Mouse (Mus musculus) midbrain, embryonic 12.5 days (tissue): Measurements from ENCODE around the gene Hcrtr1. TPM values are rescaled to one million over a fixed set of nuclear protein-coding genes. Genes with fewer than 3 reads are reported as not detected.

Experiments used
- ATAC-seq: fragments of 200-750 bp; cut with Nextera tagmentation; 2 replicates; pipeline ENCODE4 v1.8.0; 2017; ENCODE audit warnings: low read depth, moderate TSS enrichment, moderate library complexity; ENCODE audit not compliant: low FRiP score
- H3K27ac ChIP-seq: fragments of 300-500 bp; sonication (generic); replicated peaks from 2 replicates; pipeline ENCODE4 v1.5.1; 2016; ENCODE audit warnings: mild to moderate bottlenecking
- H3K27me3 ChIP-seq: fragments of 300-500 bp; sonication (generic); 2 replicates; pipeline ENCODE4 v1.6.1; 2016; ENCODE audit warnings: mild to moderate bottlenecking
- H3K36me3 ChIP-seq: fragments of 300-500 bp; sonication (generic); 2 replicates; pipeline ENCODE4 v1.6.1; 2016
- H3K4me1 ChIP-seq: fragments of 300-500 bp; sonication (generic); 2 replicates; pipeline ENCODE4 v1.6.1; 2016
- H3K4me2 ChIP-seq: fragments of 300-500 bp; sonication (generic); replicated peaks from 2 replicates; pipeline ENCODE4 v1.6.1; 2016; ENCODE audit warnings: mild to moderate bottlenecking, moderate library complexity
- H3K4me3 ChIP-seq: fragments of 300-500 bp; sonication (generic); 2 replicates; pipeline ENCODE4 v1.5.1; 2016; ENCODE audit warnings: mild to moderate bottlenecking
- H3K9ac ChIP-seq: fragments of 300-500 bp; sonication (generic); replicated peaks from 2 replicates; pipeline ENCODE4 v1.6.1; 2016; ENCODE audit warnings: mild to moderate bottlenecking, moderate library complexity
- H3K9me3 ChIP-seq: fragments of 300-500 bp; sonication (generic); 2 replicates; pipeline ENCODE4 v1.6.1; 2016; ENCODE audit warnings: mild to moderate bottlenecking
- WGBS: fragments of 180-500 bp; shearing (Covaris S2); methylation state at CpG from one replicate; pipeline ENCODE4 v1.1.7; 2016; 5-methylcytosine and 5-hydroxymethylcytosine counted together
- polyA plus RNA-seq: library from polyadenylated mRNA; unstranded; fragments of >200 nt; fragmentation: Nextera tagmentation; extraction: Ambion mirVana; gene quantifications from 2 replicates; pipeline ENCODE4 v1.2.1, GENCODE M21; 2016

Hcrtr1 gene
- polyA plus RNA-seq, 1 experiment from 2014 or later = 0.48 TPM

DNA sequence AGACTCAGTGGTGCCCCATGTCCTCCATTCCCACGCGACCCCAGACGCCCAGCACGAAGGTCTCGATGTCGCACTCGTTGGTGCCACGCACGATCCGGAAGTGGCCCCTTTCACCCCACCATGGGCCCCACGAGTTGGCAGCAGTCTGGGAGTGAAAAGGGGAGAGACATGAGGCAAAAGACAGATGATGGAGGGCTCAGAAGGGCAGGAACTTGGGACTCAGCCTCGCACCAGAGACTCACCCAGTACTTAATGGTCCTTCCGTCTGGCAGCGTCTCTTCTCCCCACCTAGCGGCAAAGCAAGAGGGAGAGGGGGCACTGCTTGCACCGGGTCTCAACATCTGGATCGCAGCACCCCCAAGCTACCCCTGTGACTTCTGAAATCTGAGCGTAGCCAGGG, 26.9 kb upstream of the Hcrtr1 start:
- peaks cover 68% of the 10 kb centered on the region for H3K27me3 ChIP-seq
- 82% methylated on average over 18 of the region's 18 CpGs for WGBS
- no peak overlapping the region for H3K4me3 ChIP-seq
- H3K9me3 ChIP-seq = no peaks in the 10 kb centered on the region
- H3K9ac ChIP-seq = no peak overlapping the region
- no peak for ATAC-seq
- H3K4me2 ChIP-seq = no peak overlapping the region
- peaks cover 23% of the 10 kb centered on the region for H3K4me1 ChIP-seq
- no peak overlapping the region for H3K27ac ChIP-seq
- no peaks in the 10 kb centered on the region for H3K36me3 ChIP-seq

GRCm38 (mm10) chr4:130164121-130164520, 25.0 kb upstream of the Hcrtr1 start:
- H3K36me3 ChIP-seq = no peaks in the 10 kb centered on the region
- no peak overlapping the region for H3K27ac ChIP-seq
- no peak overlapping the region for H3K4me2 ChIP-seq
- no peak overlapping the region for H3K9ac ChIP-seq
- peaks cover 23% of the 10 kb centered on the region for H3K4me1 ChIP-seq
- 70% methylated on average over 6 of the region's 6 CpGs for WGBS
- no peak overlapping the region for H3K4me3 ChIP-seq
- H3K27me3 ChIP-seq = peaks cover 76% of the 10 kb centered on the region
- ATAC-seq = no peak
- H3K9me3 ChIP-seq = no peaks in the 10 kb centered on the region

- Histone ChIP-seq H3K9me3 (no peaks in the 10 kb centered on the region), H3K9ac (peak overlapping the region; percentile 39; the same call in 1 of the 2 replicates), H3K27me3 (peaks cover 79% of the 10 kb centered on the region), H3K27ac (no peak overlapping the region), H3K4me3 (peak overlapping the region; percentile 4; the same call in 1 of the 2 replicates), H3K4me1 (peaks cover 19% of the 10 kb centered on the region), H3K4me2 (peak overlapping the region; percentile 32), H3K36me3 (no peaks in the 10 kb centered on the region)
- 3% methylated on average over 20 of the region's 20 CpGs for WGBS
- no peak for ATAC-seq
These were observed 24.3 kb upstream of the Hcrtr1 start for GRCm38 (mm10) chr4:130163391-130163861.

- H3K4me3 ChIP-seq = no peak overlapping the region
- H3K4me2 ChIP-seq = no peak overlapping the region
- H3K36me3 ChIP-seq = no peaks in the 10 kb centered on the region
- H3K4me1 ChIP-seq = peaks cover 11% of the 10 kb centered on the region
- H3K9ac ChIP-seq = no peak overlapping the region
- peaks cover 62% of the 10 kb centered on the region for H3K27me3 ChIP-seq
- H3K27ac ChIP-seq = no peak overlapping the region
- no peak for ATAC-seq
- H3K9me3 ChIP-seq = 0 out of 2 replicates have a peak, but pooled peaks cover under 1% of the 10 kb centered on the region
- 17% methylated on average over 4 of the region's 4 CpGs for WGBS
These were observed 22.2 kb upstream of the Hcrtr1 start for GRCm38 (mm10) chr4:130161349-130161748.

- no peak for ATAC-seq
These were observed 17.7 kb upstream of the Hcrtr1 start for GRCm38 (mm10) chr4:130156812-130157371.

DNA sequence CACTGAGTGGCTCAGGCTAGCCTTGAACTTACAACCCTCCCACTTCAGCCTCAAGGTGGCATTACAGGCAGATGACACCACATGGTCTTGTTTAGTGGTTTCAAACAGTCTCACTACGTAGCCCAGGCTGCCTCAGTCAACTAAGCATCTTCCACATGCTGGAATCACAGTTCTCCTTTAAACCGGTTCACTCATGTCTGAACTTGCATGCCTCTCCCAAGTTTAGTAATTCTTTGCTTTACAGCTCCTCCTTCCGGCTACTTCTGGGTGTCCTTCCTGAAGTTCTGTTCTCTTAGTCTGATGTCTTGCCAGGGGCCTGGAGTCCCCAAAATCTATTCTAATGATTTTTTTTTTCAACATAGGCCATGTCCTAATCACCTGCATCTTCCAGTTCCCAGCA, 15.1 kb upstream of the Hcrtr1 start:
- Histone ChIP-seq H3K36me3 (no peaks in the 10 kb centered on the region), H3K4me2 (no peak overlapping the region), H3K4me1 (no peaks in the 10 kb centered on the region), H3K9me3 (0 out of 2 replicates have a peak, but pooled peaks cover 3% of the 10 kb centered on the region), H3K4me3 (no peak overlapping the region), H3K27me3 (peaks cover 17% of the 10 kb centered on the region), H3K9ac (no peak overlapping the region), H3K27ac (no peak overlapping the region)
- ATAC-seq = no peak
- WGBS = 81% methylated on average over 3 of the region's 3 CpGs

More at GRCm38 (mm10) chr4:130156812-130157371, 17.7 kb upstream of the Hcrtr1 start:
- Histone ChIP-seq H3K9me3 (0 out of 2 replicates have a peak, but pooled peaks cover 3% of the 10 kb centered on the region), H3K4me1 (no peaks in the 10 kb centered on the region), H3K4me3 (no peak overlapping the region), H3K9ac (no peak overlapping the region), H3K27ac (no peak overlapping the region), H3K27me3 (peaks cover 32% of the 10 kb centered on the region), H3K4me2 (no peak overlapping the region), H3K36me3 (no peaks in the 10 kb centered on the region)
- WGBS = 80% methylated on average over 12 of the region's 12 CpGs

- no peak for ATAC-seq
- H3K27ac ChIP-seq = no peak overlapping the region
These were observed 9.2 kb upstream of the Hcrtr1 start for GRCm38 (mm10) chr4:130148405-130148804.

GRCm38 (mm10) chr4:130141786-130142185, 2.6 kb upstream of the Hcrtr1 start:
- H3K9me3 ChIP-seq = no peaks in the 10 kb centered on the region
- ATAC-seq = no peak
- H3K36me3 ChIP-seq = no peaks in the 10 kb centered on the region
- H3K9ac ChIP-seq = no peak overlapping the region
- H3K4me3 ChIP-seq = no peak overlapping the region
- 75% methylated on average over 3 of the region's 3 CpGs for WGBS
- peaks cover 61% of the 10 kb centered on the region for H3K27me3 ChIP-seq
- H3K4me1 ChIP-seq = peaks cover 24% of the 10 kb centered on the region
- H3K4me2 ChIP-seq = no peak overlapping the region
- no peak overlapping the region for H3K27ac ChIP-seq

More at GRCm38 (mm10) chr4:130148405-130148804, 9.2 kb upstream of the Hcrtr1 start:
- Histone ChIP-seq H3K27me3 (peaks cover 11% of the 10 kb centered on the region), H3K9ac (no peak overlapping the region), H3K36me3 (no peaks in the 10 kb centered on the region), H3K4me3 (no peak overlapping the region), H3K4me1 (no peaks in the 10 kb centered on the region), H3K9me3 (no peaks in the 10 kb centered on the region), H3K4me2 (no peak overlapping the region)
- WGBS = 87% methylated on average over 10 of the region's 10 CpGs

GRCm38 (mm10) chr4:130140992-130141402, 1.8 kb upstream of the Hcrtr1 start:
- Histone ChIP-seq H3K4me2 (no peak overlapping the region), H3K27me3 (peaks cover 68% of the 10 kb centered on the region)

DNA sequence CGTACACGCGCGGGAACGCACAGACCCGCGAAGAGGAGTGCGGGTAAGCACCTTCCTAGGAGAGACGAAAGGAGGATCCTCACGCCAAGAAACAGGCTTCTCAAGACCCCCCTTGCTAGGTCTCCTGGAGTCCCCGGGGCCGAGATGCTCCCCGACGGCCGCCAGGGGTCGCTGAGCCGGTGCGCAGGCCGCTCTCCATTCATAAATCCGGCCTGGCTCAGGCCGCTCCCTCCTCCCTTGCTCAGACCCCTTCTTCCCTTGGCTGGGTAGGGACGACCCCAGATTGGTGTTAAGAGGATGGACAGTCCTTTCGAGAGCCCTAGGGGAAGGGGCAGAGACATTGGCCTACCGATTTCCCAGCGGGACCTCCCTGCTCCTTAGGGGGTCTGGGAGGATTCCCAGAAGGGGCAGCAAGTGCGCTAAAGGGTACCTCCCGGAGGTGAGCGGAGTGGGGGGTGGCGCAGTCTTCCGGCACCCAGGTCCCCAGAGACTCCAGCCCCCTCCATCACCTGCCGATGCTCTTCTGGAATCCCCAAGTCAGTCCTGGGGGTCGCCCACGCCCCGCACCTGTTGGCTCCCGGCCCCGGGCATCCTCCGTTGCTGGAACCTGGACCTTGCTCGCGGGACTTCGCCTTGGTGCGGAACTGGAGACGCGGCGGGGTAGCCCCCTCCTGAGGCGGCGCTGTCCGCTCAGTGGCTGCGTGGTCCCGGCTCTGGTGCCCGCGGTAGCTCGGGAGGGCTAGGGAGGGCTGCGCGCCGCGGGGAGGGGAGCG, 532 bp downstream of the Hcrtr1 start:
- Histone ChIP-seq H3K4me1 (peaks cover 24% of the 10 kb centered on the region), H3K27me3 (peaks cover 72% of the 10 kb centered on the region), H3K27ac (no peak overlapping the region), H3K4me2 (peak overlapping the region; percentile 90), H3K9me3 (no peaks in the 10 kb centered on the region), H3K4me3 (peak overlapping the region; percentile 45), H3K36me3 (no peaks in the 10 kb centered on the region), H3K9ac (peak overlapping the region; percentile 46)
- WGBS = under 1% methylated on average over 49 of the region's 57 CpGs
- ATAC-seq = peak; percentile 83

More at GRCm38 (mm10) chr4:130140992-130141402, 1.8 kb upstream of the Hcrtr1 start:
- Histone ChIP-seq H3K4me3 (no peak overlapping the region), H3K36me3 (no peaks in the 10 kb centered on the region), H3K27ac (peak overlapping the region; percentile 54), H3K9me3 (no peaks in the 10 kb centered on the region), H3K4me1 (peaks cover 24% of the 10 kb centered on the region), H3K9ac (no peak overlapping the region)
- no peak for ATAC-seq
- 63% methylated on average over 9 of the region's 9 CpGs for WGBS

DNA sequence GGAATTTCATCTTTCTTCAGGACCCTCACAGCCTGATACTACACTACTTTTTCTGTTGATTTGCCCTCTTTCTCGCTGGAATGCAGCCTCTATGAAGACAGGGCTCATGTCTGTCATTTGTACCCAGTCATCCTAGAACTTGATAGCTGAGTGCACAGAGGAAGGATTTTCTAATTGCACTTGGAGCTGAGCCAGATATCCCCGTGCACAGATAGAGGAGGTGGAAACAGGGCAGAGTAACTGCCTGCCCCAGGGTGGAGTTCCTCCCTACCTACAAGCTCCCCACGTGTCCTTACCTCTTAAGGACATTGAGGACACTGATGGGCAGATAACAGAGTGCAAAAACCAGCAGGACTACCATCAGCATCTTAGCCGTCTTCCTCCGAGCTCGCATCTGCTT, 5.8 kb downstream of the Hcrtr1 start:
- Histone ChIP-seq H3K27ac (no peak overlapping the region), H3K27me3 (peaks cover 31% of the 10 kb centered on the region), H3K4me3 (no peak overlapping the region), H3K9me3 (no peaks in the 10 kb centered on the region), H3K4me1 (peaks cover 3% of the 10 kb centered on the region), H3K4me2 (no peak overlapping the region), H3K9ac (no peak overlapping the region), H3K36me3 (no peaks in the 10 kb centered on the region)
- 69% methylated on average over 6 of the region's 6 CpGs for whole genome bisulfite sequencing
- no peak for ATAC-seq

- no peaks in the 10 kb centered on the region for H3K4me1 ChIP-seq
- H3K4me2 ChIP-seq = no peak overlapping the region
- WGBS = 82% methylated on average over 7 of the region's 7 CpGs
- peaks cover 13% of the 10 kb centered on the region for H3K27me3 ChIP-seq
- H3K36me3 ChIP-seq = peaks cover 16% of the 10 kb centered on the region
- H3K27ac ChIP-seq = no peak overlapping the region
- no peaks in the 10 kb centered on the region for H3K9me3 ChIP-seq
- H3K9ac ChIP-seq = no peak overlapping the region
- no peak for ATAC-seq
- no peak overlapping the region for H3K4me3 ChIP-seq
These were observed 7.6 kb downstream of the Hcrtr1 start for GRCm38 (mm10) chr4:130131448-130132105.
